Mouse (Mus musculus) gastrocnemius, postnatal 14 days (tissue): ENCODE measurements around the gene Ankrd44. TPM values are rescaled to one million over a fixed set of nuclear protein-coding genes. Genes with fewer than 3 reads are reported as not detected.

Experiments used
- DNase-seq: peaks from one replicate; pipeline ENCODE4 v3.0.0; 2021; ENCODE audit warnings: mixed read lengths
- intact Hi-C: fragments of 180-260 bp; cut with DNase I; formaldehyde crosslinking; loops from one replicate; pipeline ENCODE4 v1.15.1; 2025; ENCODE audit warnings: low total_unique reads
- total RNA-seq, 2 experiments: library from RNA; stranded (reverse); gene quantifications; 2 replicates each; pipeline ENCODE4 v1.2.3; 2021

Gene Ankrd44
- total RNA-seq, 2 experiments from 2014 or later: 7.6 to 11.4 TPM

DNA sequence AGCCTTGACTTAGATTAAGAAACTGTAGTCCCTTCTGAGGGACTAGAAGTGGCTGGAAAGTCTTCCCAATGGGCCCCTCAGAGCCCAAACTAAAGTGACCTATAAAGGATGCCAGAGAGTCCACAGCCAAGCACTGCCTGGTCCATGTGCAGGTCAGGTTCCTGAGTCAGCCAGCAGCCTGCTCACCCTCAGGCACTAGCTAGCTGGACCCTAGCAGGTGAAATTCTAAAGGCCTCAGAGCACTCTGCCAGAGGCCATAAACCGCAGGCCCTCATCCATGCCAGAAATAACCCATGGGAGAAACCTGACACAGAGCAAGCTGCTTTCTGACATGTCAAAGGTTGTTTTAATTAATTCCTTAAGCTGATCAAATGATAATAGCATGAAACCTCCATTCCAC, 25.1 kb downstream of the Ankrd44 start:
- intact Hi-C loops: no loop called here

DNA sequence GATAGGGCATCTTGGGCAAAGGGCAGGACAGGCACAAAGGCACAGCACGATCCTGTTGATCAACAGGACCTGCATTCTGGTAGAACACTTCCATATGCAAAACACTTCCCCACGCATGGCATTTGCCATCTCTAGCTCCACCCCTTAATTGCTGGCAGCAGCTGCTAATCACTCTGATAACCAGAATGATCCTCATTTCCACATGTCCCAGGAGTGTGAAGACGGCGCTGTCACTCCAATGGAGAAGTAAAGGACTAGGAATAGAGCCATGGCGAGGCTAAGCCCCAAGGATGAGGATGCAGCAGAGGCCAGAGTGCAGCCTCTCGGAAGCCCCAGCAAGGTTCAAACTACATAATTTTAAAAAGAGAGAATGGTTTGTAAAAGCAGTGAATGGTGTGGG, 26.9 kb downstream of the Ankrd44 start:
- DNase-seq: no peak
- intact Hi-C loops: no loop called here

More for the DNA sequence above, 25.1 kb downstream of the Ankrd44 start:
- DNase-seq: peak; percentile 36

DNA sequence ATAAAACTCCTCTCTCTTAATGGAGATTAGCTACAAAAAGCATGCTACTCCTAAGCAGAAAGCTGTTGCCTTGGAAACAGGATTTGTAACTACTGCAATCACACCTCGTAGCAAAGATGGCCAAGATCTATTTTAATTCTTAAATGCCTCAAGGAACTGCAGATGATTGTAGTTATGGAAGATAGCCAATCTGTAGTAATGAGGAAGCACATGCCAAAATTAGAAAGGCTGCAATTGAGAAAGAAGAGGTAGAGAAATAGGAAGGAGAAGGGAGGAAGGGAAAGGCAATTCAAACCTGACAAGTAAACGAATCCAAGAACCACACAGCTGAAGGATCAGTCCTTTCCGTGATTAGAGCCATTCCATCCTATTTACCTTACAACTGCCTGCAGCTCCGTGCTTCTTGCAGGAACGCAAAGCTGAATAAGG, 27.5 kb downstream of the Ankrd44 start:
- intact Hi-C loops: no loop called here
- DNase-seq: no peak

DNA sequence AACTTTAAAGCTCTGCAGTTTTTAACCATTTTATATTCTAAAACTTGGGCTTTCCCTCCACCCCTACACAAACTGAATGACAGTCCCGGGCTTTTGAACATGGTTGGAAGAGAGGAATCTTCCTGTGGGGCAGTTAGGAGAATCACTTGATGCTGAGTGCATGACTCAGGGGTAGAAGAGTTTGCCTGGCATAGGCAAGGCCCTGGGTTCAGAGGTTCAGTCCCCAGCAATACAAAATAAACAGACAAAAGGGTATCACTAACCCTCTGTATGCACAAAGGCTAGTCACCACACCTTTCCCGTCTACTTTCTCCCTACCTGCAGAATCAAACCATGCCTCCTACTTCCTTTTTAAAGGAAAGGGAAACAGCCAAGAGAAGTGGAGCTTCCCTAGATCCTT, 28.5 kb downstream of the Ankrd44 start:
- no peak for DNase-seq
- intact Hi-C loops: no loop called here

DNA sequence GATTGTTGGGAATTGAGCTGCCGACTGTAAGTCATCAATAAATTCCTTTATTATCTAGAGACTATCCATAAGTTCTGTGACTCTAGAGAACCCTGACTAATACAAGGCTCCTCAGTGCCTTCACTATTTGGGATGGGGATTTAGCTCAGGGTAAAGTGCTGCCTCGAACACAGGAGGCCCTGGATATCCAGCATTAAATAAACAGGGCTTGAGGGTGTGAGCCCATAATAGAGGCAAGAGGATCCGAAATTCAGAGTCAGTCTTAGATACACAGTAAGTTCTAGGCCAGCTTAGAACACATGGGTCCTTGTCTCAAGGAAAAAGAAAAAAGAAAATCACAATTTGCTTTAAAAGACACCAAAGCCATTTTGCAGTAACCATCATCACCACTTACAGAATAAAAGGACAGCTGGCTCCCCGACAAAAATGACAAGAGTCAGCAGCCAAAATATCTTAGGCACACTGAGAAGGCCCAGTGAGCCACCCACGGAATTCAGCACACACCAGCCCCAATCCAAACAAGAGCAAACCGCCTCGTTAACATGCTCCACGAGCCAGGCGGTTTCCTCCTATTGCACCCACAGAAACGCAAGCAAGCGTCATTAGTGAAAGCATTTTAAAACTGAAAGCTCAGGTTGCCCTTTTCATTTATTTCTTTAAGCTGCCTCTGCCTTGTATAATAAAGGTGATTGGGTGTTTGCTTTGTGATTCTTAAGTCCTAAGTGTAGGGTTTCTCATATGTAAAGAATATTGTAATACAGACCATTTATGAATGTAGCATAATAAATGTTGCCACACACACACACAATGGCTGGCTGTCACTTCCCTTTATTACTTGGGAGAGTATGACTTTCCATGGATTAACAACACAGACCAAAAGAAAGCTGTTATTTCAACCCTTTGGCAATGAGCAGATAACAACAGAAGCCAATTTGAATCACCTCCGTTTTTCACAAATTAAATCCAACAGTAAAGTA, 29.8 kb downstream of the Ankrd44 start:
- no peak for DNase-seq
- intact Hi-C loops: no loop called here

DNA sequence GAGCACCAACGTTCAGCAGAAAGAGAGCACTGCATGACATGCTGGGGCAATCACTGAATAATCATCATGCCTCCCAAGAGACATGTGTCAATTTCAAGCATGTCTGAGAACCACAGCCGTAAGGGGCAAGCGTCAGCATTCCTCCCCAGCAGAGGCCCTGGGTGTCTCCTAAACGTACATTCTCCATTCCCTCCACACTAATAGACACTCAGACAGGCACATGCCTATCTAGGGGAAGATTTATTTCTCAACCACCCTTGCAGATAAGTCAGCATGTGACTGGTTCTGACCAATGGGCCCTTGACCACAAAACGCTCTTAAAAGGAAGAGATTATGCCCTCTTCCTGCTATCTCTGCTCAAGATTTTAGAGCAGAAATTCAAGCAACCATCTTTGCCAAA, 37.7 kb downstream of the Ankrd44 start:
- intact Hi-C loops: no loop called here

DNA sequence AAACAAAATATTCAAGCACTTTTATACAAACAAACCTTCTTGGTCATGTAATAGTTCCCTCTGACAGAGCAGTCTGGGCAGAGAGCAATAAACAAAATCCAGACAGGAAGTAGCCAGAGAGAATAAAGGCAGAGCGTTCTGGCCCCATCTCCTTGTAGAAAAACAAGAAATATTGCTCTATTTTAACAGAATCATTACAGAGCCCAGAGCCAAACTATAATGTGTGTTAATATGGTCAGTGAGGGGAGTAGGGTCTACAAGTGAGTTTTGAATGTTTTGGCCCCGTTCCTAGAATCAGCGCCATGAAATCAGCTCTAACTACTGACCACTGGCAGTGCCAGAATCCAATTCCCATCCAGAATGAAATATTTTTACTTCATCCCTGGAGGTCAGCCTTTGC, 38.3 kb downstream of the Ankrd44 start:
- intact Hi-C loops: no loop called here
- no peak for DNase-seq

More for the DNA sequence above, 37.7 kb downstream of the Ankrd44 start:
- no peak for DNase-seq

DNA sequence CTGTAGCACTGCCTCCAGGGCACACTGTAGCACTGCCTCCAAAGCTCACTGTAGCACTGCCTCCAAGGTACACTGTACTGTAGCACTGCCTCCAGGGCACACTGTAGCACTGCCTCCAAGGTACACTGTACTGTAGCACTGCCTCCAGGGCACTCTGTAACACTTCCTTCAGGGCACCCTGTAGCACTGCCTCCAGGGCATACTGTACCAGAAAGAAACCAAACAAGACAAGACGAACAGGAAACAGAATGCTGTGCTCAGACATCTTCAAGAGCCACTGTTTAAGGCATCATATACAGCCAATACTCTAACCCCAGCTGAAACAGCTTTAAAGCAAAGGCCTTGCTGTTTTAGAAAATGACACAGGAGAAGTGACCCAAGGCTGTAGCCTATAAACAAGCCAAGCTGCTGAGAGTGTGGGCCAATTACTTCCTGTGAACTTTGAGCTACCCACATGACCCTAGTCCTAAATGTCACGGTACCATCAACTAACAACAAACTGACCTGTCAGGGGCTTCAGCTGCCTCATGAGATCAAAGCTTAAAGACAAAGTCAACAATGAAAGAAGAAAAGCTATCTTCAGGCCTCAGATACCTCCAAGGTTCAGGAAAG, 43.2 kb downstream of the Ankrd44 start:
- intact Hi-C loops: no loop called here
- no peak for DNase-seq

DNA sequence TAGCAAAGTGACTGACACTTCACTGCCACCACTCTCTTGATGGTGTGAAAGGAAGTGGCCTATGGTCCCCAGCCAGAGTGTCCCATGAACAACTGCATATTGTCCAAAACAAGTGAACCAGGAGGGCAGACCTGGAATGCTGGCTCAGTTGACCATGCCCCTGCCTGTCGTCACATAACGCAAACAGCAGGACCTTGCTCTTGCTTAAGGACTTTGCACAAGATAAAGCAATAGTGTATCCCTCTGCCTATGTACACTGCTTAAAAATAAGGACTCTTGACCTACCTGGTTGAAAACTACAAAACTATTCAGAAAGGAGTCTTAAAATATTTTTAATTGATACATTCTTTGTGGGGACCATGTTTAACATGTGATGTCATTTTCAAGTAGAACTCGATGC, 44.7 kb downstream of the Ankrd44 start:
- no peak for DNase-seq
- intact Hi-C loops: no loop called here

DNA sequence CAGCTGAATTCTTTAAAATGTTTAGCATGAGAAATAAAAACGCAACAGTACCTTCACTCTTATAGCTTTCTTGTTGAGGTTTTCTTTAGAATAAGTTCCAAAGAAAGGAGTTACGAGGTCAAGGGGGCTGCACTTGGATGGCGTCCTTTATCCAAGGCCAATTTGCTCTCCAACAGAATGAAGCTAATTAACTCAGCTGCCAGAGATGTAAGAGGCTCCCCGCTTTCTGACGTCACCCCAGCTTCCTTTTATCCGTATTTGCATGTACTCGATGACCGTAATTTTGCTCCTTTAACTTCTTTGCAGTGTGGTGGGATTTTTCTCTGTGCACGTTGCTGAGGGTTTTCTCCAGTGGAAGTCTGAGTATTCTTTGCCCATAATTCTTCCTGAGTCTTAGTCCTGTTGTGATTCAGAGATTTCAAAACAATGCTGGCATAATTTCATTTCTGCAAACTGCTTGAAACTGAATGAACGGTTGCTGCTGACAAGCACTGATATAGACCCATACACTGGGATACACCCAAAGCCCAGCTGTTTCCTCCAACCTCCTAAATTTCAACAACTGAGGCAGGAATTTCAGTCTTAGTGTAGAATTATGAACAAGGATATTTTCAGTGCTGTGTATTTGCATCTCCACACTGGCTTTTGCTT, 48.6 kb downstream of the Ankrd44 start:
- intact Hi-C loops: no loop called here
- DNase-seq: no peak

DNA sequence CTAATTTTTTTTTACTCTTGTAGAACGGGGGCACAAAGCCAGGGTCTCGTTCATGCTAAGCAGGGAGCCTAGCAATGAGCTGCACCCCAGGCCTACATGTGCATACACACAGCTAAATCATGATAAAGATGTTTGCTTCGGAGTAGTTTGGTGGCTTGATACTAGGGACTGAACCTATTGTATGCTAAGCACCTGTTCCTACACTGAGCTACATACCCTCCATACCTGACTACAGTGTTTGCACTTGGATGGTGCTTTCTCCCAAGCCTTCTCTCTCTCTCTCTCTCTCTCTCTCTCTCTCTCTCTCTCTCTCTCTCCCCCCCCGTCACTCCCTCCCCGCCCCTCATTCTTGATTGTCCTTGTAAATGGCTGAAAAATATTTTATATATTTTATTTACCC, 49.2 kb downstream of the Ankrd44 start:
- no peak for DNase-seq
- intact Hi-C loops: no loop called here

DNA sequence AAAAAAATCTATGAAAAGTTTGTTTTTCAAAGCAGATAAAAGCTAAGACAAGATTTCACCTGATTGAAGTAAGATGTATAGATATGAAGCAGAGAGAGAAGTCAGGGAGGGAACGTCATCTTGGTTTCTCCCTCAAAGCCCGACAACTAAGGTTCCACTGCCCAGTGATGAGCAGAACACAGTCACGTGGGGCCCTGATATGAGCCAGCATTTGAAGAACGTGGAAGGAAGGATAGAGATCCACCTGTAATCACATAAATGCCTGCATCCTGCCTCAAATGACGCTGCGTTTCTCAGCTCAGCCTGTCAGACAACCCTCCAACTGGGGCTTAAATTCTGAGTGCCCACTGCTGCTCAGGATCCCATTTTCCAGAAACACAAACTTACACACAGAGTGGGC, 52.1 kb downstream of the Ankrd44 start:
- DNase-seq: no peak
- intact Hi-C loops: no loop called here

DNA sequence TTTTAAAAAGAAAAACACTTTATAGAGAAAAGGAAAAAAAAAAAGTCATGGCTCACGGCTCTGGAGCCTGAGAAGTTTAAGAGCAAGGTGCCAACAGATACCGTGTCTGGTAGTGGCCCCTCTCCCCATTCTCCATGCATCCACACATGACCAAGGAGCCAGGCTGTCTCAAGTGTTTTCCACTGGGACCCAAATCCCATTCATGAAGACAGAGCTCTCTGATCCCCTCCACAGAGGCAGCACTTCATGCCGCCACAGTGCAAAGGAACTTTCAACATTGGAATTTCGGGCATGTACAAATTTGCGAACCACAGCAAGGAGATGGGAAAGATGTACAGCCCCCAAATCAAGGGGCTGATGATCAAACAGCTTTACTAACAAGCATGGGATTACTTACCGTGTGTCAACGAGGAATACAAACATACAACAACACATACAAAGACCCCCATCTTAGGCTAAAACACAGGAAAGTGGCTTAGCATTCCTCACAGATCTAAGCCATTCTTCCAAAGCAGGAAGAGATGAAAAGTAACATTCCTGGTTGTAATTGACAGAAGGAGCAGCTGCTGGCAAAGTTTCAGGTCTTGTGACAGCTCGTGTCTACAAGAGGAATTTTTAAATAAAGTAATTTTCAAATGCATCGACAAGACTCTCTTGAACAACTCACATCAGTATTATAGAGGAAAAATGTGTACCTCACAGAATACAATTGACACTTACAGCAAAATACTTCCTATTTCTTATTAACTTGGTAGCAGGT, 53.1 kb downstream of the Ankrd44 start:
- intact Hi-C loops: no loop called here
- no peak for DNase-seq

DNA sequence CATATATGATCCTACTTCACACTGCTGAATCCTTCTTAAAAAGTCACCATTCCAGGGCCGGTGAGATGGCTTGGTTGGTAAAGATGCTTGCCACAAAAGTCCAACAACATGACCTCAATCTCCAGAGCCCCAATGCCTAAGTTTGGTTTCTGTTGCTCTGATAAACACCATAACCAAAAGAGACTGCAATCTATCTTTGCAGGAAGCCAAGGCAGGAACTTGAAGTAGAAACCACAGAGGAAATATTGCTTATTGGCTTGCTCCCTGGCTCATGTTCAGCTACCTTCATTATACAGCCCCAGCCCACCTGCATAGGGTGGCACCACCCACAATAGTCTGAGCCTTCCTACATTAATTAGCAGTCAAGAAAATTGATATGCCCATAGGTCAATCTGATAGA, 54.9 kb downstream of the Ankrd44 start:
- DNase-seq: no peak
- intact Hi-C loops: no loop called here

DNA sequence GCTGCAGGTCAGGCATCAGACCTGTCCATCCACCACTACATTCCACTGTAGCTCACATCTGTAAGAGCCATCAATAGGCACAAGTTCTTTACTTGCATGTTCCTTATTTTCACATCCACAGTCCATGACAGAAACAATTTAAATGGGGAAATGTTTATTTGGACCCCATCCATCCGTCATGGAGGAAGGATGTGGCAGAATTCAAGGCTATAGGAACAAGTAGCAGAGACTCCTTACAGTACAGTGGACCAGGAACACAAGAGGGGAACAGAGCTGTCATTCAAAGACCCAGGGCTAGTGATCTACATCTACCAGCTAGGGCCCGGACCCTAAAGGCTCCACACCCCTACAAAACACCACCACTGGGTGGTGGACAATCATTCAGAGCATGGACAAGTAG, 55.6 kb downstream of the Ankrd44 start:
- DNase-seq: no peak
- intact Hi-C loops: no loop called here

DNA sequence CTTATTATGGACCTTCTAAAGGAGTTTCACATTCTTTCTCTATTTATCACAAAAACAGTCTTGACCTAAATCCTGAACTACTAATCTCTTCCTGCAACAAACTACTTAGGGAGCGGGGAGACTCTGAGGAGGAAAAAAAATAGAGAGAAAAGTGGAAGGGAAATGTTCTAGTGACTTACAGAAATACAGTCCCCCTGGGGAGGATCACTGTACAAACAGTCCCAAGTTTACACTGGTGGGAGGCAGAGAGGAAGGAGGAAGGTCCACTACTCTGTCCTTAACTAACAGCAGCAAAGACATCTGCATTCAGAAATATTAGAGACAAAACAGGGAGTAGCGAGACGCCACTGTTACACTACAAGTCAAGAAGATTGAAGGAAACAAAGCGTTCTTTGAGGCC, 59.0 kb downstream of the Ankrd44 start:
- no peak for DNase-seq
- intact Hi-C loops: no loop called here

DNA sequence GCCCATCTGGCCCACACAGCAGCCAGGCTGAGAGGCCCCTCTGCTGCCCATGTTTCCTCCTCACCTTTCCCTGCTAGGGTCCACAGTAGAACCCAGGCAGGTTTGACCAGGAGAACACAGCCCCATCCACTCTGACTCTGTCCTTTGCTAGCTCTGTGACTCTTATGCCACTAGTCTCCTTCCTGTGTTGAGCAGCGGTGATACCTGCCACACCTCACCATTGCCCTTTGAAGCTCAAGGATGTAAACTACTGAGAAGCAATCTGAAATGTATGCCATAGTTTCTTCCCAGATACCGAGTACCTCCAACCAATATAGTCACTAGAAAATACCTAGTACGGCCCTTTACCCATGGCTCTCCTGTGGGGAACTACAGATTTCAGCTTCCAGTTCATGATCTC, 60.1 kb downstream of the Ankrd44 start:
- no peak for DNase-seq
- intact Hi-C loops: no loop called here

DNA sequence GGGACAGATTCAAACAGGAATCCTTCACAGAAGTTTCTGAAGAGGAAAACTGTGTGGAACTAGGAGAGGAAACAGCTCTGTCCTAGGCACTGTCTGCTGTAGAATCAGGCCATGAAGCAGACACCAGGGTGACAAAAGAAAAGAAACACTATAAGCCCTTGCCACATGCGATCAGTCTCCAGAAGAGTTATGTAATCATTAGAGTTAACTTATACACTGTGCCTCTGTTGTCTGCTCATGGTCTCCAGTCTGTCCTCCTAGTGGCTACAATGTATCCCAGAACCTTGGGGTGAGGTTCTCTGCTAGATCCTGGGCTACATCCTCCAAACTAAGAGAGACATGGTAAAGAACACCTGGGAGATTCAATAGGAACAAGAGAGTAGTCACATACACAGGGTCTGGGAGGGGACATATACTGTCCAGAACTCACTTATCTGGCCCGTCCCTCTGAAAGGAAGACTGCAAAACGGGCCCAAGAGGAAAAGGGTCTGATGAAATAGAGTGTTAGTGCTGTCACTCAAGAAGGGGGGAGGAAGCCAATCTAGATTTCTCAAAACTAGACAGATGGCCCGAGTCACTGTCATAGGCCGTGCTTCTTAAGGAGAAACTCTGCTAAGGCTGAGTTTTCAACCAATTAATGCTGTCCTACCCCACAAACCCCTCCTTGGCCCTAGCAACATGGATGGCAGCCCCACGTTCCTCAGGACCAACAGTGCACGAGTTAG, 61.1 kb downstream of the Ankrd44 start:
- intact Hi-C loops: no loop called here

DNA sequence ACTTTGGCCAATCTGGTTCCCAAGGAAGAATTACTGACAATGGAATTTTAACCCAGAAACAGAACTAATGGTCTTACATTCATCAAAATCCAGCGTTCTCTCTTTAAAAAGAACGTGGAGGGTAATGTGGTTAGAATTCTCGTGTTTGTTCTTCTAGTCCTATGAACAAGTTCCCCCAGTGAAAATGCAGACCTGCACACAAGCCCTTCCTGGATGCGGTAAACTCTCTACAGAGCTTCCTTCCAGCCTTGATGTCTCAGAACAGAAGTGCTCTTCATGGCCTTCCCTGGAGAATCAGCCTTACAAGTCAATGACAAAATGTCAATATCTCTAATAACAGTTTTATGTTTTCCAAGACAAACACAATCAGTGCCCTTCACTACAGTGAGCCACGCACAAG, 65.8 kb downstream of the Ankrd44 start:
- DNase-seq: no peak
- intact Hi-C loops: no loop called here

More for the DNA sequence above, 61.1 kb downstream of the Ankrd44 start:
- no peak for DNase-seq
